Mouse (Mus musculus) kidney, adult 2 months (tissue): ENCODE measurements at regions not wholly inside any gene's neighbourhood (a gene's known extent, or its start where the extent isn't known, plus 50 kb on each side); places are given as distances from the start of the nearest gene placed in this dataset.

Source experiments
- CTCF ChIP-seq: fragments of 200-500 bp; conservative IDR thresholded peaks from 2 replicates; pipeline ENCODE4 v1.5.1; 2011; ENCODE audit warnings: low read depth, mild to moderate bottlenecking, control low read depth, low read length, moderate library complexity, mixed read lengths; ENCODE audit not compliant: insufficient read depth, insufficient read length
- POLR2A ChIP-seq: fragments of 200-500 bp; IDR thresholded peaks from one replicate; pipeline ENCODE4 v1.6.1; 2011; ENCODE audit warnings: low read depth, low read length, control low read depth

DNA sequence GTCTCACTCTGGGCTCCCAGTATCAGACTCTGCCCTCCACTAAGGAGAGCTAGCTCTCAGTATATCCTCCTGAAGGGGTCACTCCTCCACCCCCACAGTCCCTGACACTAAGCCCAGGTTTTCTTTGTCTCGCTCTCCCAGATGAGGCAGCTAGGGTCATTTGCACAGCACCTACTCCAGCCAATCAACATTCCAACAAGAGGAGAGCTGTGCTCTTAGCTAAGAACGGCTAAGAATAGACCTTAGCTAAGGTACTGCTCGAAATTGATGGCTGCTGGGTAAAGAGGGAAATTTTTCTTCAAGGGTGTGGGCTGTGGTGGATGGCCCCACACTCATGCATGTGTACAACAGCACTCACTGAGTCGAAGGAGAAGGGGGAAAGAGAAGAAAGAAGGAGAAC is 86.3 kb upstream of the Nt5e start:
- TF ChIP-seq CTCF (no peak), POLR2A (no peak)
